Mouse (Mus musculus) hematopoietic stem cell, adult 5-6 weeks (primary cell): ENCODE data around the gene Ankrd35. TPM values are rescaled to one million over a fixed set of nuclear protein-coding genes. Genes with fewer than 3 reads are reported as not detected.
A peak's percentile ranks its signal among the peaks of the same experiment; 100 is the strongest.

Experiments
- ATAC-seq, 2 experiments: fragments of 125-278 bp in 1 of 2; replicated peaks in 1 of 2; 2 replicates each; pipeline ENCODE4 v1.8.0; 2016 to 2017; ENCODE audit warnings: inconsistent platforms in 2 of 2, mild to moderate bottlenecking in 2 of 2, moderate number of reproducible peaks in 2 of 2, low read depth in 1 of 2, moderate TSS enrichment in 1 of 2; ENCODE audit not compliant: low FRiP score in 2 of 2, poor library complexity in 2 of 2, severe bottlenecking in 2 of 2, insufficient read depth in 1 of 2, low TSS enrichment in 1 of 2
- total RNA-seq: library from RNA; stranded (forward); fragments of 172-1452, 232-1000 nt; gene quantifications from 2 replicates; pipeline ENCODE4 v1.2.3, GENCODE M21; 2017

Ankrd35 gene
- total RNA-seq, 1 experiment from 2014 or later = not detected

DNA sequence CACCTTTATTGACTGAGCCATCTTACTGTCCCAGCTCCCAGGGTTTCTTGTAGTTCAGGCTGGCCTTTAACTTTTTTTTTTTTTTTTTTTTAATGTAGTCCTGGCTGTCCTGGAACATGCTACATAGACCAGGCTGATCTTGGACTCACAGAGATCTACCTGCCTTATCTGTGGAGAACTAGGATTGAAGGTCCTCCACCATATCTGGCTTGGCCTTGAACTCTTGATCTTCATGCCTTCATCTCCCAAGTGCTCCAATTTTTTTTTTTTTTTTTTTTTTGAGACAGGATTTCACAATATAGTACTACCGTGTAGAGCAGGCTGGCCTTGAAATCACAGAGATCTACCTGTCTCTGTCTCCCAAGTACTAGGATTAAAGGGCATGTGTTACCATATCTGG lies 23.6 kb downstream of the Ankrd35 start:
- ATAC-seq = no peak

- peak; percentile 76 to 78 for ATAC-seq
Observed at GRCm38 (mm10) chr3:96696198-96696765, 26.4 kb downstream of the Ankrd35 start, which contains the start of gene Pias3. Gene Pias3, plus strand, starts transcription at chr3:96696384.

DNA sequence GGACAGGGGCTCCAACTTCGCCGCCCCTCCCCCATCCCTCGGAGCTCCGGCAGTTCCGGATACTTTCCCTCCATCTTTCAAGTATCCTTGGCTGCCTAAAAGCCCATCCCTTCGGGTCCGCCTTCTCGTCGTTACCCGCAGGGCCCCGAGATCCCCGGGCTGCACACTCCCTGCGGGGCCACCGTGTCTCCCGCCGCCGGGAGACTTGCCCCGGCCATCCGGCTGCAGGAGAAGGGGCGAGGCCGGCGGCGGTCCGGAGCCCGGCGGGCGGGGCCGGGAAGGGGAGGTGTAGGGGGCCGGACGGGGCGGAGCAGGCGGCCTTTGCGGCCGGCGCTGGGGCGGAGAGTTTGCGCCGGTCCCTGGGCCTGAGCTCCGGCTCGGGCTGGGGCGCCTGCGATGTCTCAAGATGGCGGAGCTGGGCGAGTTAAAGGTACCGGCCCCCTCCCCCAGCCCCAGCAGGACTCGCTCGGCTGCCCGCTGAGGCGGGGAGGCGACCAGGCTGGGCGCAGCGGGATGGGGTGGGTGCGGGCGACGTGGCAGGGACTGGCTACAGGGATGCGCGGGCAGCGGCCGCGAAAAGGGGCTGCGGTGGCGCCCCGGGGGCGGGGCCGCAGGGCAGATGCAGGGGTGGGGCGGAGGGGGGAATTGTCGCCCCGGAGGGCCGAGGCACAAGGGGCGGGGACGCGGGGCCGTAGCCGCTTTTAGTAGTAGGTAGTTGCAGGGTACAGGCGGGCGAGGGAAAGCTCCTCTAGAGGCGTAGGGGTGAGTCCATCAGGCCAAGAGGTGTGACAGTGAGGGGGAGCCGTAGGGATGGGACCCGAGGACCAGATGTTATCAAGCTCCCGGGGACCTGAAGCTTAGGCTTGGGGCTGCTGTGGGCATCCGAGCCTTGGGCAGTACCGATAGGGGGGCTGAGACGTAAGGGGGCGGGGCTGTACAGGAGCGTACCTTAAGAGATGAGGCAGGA lies 27.1 kb downstream of the Ankrd35 start:
- ATAC-seq = peak; percentile 58 to 79

- ATAC-seq = no peak
Observed at GRCm38 (mm10) chr3:96698993-96699690, 29.2 kb downstream of the Ankrd35 start.

GRCm38 (mm10) chr3:96700376-96700775 lies 30.4 kb downstream of the Ankrd35 start:
- ATAC-seq = no peak

- no peak for ATAC-seq
Observed at GRCm38 (mm10) chr3:96701003-96701402, 31.1 kb downstream of the Ankrd35 start.

DNA sequence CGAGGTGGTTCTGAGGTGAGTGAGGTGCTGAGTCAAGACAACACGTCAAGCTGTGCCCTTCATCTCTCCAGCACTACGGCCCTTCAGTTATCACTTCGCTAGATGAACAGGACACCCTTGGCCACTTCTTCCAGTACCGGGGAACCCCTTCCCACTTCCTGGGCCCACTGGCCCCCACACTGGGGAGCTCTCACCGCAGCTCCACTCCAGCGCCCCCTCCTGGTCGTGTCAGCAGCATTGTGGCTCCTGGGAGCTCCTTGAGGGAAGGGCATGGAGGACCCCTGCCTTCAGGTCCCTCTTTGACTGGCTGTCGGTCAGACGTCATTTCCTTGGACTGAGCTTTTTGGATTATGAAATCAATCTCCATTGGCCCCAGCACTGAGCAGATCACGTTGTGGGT lies 34.8 kb downstream of the Ankrd35 start:
- no peak for ATAC-seq

- no peak for ATAC-seq
Observed at GRCm38 (mm10) chr3:96706217-96706616, 36.3 kb downstream of the Ankrd35 start.

- ATAC-seq = no peak
Observed at GRCm38 (mm10) chr3:96706984-96707383, 37.1 kb downstream of the Ankrd35 start.

DNA sequence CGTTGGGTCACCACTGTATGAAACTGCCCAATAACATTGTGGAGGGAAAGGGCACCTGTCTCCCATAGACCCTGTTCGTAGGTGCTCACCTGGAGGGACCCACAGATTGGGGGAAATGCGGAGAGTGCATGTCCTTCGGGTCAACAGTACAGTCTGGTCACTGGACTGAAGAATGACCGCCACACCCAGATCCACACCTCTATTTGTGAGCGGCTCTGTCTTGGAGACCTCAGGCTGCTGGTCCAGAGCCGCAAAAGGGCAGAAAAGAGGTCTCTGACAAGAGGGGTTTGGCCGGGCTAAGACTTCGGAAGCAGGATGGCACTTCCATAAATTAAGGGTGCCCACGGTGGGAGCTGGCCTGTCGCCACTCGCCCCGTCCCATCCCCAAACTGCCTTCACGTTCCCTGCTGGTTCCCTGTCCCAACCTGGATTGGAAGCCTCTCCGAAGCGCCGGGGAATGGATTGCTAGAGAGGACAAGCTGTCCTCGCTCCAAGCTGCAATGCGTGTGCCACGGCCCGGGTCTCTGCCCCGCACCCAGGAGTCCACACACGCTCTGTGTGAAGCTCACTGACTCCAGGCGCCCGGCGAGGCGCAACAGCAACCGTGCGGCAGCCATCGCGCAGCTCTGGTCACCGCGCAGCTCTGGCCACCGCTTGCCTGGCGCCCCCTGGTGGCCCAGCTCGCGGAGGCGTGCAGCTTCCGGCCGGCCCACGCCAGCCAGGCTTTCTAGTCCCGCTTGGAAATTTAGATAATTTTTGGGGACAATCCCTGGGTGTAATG lies 38.2 kb downstream of the Ankrd35 start, which contains the start of gene Nudt17:
Gene Nudt17, minus strand, starts transcription at position 660 of the 781 bp plus-strand sequence.
- ATAC-seq = peak; percentile 75 to 81

DNA sequence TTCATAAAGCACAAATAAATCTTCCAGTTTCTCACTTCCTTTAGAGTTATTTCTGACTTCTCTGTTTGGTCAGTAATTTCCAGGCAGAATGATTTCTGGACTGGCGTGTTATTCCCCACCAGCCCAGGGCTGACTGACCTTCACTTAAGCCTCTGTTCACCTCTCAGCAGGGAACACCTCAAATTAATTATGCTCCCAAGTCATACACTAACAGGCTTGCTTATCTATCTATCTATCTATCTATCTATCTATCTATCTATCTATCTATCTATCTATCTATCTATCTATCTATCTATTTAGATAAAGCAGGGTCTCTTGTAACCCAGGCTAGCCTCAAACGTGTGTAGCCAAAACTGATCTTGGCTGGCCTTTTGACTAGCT lies 38.7 kb downstream of the Ankrd35 start:
- no peak for ATAC-seq

GRCm38 (mm10) chr3:96714286-96714685 lies 44.4 kb downstream of the Ankrd35 start:
- ATAC-seq = no peak

GRCm38 (mm10) chr3:96715854-96716253 lies 45.9 kb downstream of the Ankrd35 start:
- ATAC-seq = peak; percentile 69; a peak in 3 of 4 replicates

DNA sequence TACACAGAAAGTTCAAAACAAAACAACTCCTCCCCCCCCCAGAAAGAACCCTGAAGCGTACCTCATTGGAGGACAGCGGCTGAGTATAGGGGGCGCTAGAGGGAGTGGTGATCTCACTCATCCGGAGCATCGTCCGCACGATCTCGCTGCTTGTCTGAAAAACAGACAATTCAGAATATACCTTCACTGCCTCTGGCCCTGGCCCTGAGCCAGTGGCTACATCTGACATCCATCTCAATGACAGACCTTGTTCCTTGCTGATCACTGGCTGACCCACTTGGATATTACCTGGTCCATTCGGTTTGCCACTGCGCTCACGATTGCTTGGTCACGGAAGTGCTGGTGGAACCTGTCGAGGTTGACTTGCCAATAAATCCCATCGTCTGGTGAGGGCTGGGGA lies 49.2 kb downstream of the Ankrd35 start:
- 0 out of 4 replicates have a peak, but pooled peaks of 1 of the 2 experiments have one; percentile 22 for ATAC-seq

- peak; percentile 94 to 97 for ATAC-seq
Observed at GRCm38 (mm10) chr3:96727343-96727827, 57.5 kb downstream of the Ankrd35 start, which contains the start of the genes Polr3c and Rnf115. Gene Polr3c, minus strand, starts transcription at chr3:96727628. Gene Rnf115, plus strand, starts transcription at chr3:96727664.

DNA sequence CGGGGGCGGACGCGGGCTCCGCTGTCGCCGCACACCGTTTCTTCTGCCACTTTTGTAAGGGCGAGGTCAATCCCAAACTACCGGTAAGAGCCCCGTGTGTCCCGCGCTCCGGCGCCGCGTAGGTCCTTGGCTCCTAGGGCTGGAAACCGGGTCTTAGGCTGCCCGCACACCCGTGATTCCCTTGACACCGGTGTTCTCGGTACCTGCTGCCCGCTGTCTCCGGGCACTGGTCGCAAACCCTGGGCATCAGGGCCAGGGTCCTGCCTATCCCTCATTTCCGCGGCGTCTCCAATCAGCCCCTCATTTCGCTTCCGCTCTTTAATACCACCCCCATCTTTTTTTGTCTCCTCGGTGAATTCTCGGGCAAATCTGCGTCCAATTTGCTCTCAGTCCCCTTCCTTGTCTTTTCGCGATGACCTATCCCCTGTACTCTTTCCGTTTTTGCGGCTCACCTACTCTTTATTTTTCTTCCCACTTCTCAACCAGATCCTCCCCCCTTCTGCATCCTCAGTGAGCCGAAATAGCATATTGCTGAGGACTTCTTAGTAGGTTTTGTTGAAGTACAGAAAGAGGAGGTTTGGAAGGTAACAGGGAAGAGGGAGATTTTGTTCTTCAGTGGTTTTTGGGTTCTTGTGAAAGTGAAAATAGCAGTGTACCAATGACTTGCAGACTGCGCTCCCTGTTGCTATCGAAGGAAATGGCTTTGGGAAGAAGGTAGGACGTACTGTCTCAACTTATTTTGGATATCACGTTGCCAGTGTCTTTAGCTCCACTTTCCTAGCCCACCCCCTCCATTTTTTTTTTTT lies 58.1 kb downstream of the Ankrd35 start:
- peak; percentile 27 to 32; a peak in 1 of 4 replicates for ATAC-seq
